Mouse (Mus musculus): ENCODE measurements around the gene Pcbp1.
"Not testable (repeated sequence)": the region's sequence is repeated elsewhere in the genome, so short reads cannot be mapped to it uniquely, and the experiment has no call there.

The Pcbp1 gene

GRCm38 (mm10) chr6:86493469-86494263 lies 32.5 kb downstream of the Pcbp1 start:
- DNase-seq: no peak

- DNase-seq: not testable (repeated sequence)
Measured at GRCm38 (mm10) chr6:86490413-86490812, 35.7 kb downstream of the Pcbp1 start.

GRCm38 (mm10) chr6:86489945-86490344 lies 36.2 kb downstream of the Pcbp1 start:
- DNase-seq: no peak

- DNase-seq: no peak
Measured at GRCm38 (mm10) chr6:86488149-86488485, 38.0 kb downstream of the Pcbp1 start.

GRCm38 (mm10) chr6:86487358-86488148 lies 38.6 kb downstream of the Pcbp1 start:
- peak; percentile 81 for DNase-seq

GRCm38 (mm10) chr6:86485943-86486640 lies 40.0 kb downstream of the Pcbp1 start:
- no peak for DNase-seq

- DNase-seq: no peak
Measured at GRCm38 (mm10) chr6:86481871-86482270, 44.2 kb downstream of the Pcbp1 start.

- no peak for DNase-seq
Measured at GRCm38 (mm10) chr6:86480189-86480831, 45.8 kb downstream of the Pcbp1 start.

- no peak for DNase-seq
Measured at GRCm38 (mm10) chr6:86479816-86480188, 46.3 kb downstream of the Pcbp1 start.

GRCm38 (mm10) chr6:86479311-86479710 lies 46.8 kb downstream of the Pcbp1 start:
- no peak for DNase-seq

GRCm38 (mm10) chr6:86476931-86477330 lies 49.2 kb downstream of the Pcbp1 start:
- no peak for DNase-seq

- no peak for DNase-seq
Measured at GRCm38 (mm10) chr6:86475462-86476167, 50.5 kb downstream of the Pcbp1 start.

- DNase-seq: no peak
Measured at GRCm38 (mm10) chr6:86474646-86475181, 51.4 kb downstream of the Pcbp1 start.

All from layer of hippocampus, adult 9-11 months (tissue).